Mouse (Mus musculus): ENCODE data around the gene Ptprn. TPM values are rescaled to one million over a fixed set of nuclear protein-coding genes. Genes with fewer than 3 reads are reported as not detected.

The Ptprn gene
- total and polyA plus RNA-seq, 2 experiments from 2014 or later: 0.04 to 0.16 TPM

GRCm38 (mm10) chr1:75216797-75217585 is 47.3 kb downstream of the Ptprn start:
- DNase-seq (ENCODE audit: low spot score) (no peak), ATAC-seq (ENCODE audit: insufficient read depth, low read depth) (no peak)
- Histone ChIP-seq H3K4me3 (ENCODE audit: low read depth, low read length) (peak overlapping the region; percentile 61; the same call in 1 of the 2 replicates), H3K9ac (replicated peaks; ENCODE audit: low read depth, low read length) (no peak overlapping the region), H3K4me1 (ENCODE audit: control insufficient read depth, insufficient read depth) (peaks cover 21% of the 10 kb centered on the region), H3K27ac (ENCODE audit: low read depth) (peak overlapping the region; percentile 70), H3K36me3 (replicated peaks; ENCODE audit: control insufficient read depth, insufficient read depth, low read length) (peaks cover 45% of the 10 kb centered on the region), H3K27me3 (ENCODE audit: control insufficient read depth, insufficient read depth, low read length) (peaks cover 18% of the 10 kb centered on the region; the same call in 1 of the 2 replicates), H3K9me3 (replicated peaks; ENCODE audit: control insufficient read depth, low read length) (no peaks in the 10 kb centered on the region), H3K4me2 (ENCODE audit: low read depth, low read length) (peak overlapping the region; percentile 87)
- 62% methylated on average over 13 of the region's 13 CpGs for WGBS
- TF ChIP-seq EP300 (IDR thresholded peaks at IDR 0.05; ENCODE audit: low read depth): no peak
- no peak for TF ChIP-seq CTCF (IDR thresholded peaks at IDR 0.05; ENCODE audit: low read depth)

DNA sequence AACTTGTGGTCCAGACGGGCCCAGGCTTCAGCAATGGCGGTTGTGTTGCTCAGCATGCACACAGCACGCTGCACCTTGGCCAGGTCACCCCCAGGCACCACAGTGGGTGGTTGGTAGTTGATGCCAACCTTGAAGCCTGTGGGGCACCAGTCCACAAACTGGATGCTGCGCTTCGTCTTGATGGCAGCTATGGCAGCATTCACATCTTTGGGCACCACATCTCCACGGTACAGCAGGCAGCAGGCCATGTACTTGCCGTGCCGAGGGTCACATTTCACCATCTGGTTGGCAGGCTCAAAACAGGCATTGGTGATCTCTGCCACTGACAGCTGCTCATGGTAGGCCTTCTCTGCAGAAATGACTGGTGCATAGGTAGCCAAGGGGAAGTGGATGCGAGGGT is 48.5 kb downstream of the Ptprn start:
- Histone ChIP-seq H3K4me3 (ENCODE audit: low read depth, low read length) (no peak overlapping the region), H3K27ac (ENCODE audit: low read depth) (no peak overlapping the region), H3K36me3 (replicated peaks; ENCODE audit: control insufficient read depth, insufficient read depth, low read length) (peaks cover 45% of the 10 kb centered on the region), H3K4me1 (ENCODE audit: control insufficient read depth, insufficient read depth) (peaks cover 29% of the 10 kb centered on the region), H3K4me2 (ENCODE audit: low read depth, low read length) (no peak overlapping the region), H3K27me3 (ENCODE audit: control insufficient read depth, insufficient read depth, low read length) (peaks cover 15% of the 10 kb centered on the region; the same call in 1 of the 2 replicates), H3K9me3 (replicated peaks; ENCODE audit: control insufficient read depth, low read length) (no peaks in the 10 kb centered on the region), H3K9ac (replicated peaks; ENCODE audit: low read depth, low read length) (no peak overlapping the region)
- WGBS: 90% methylated on average over 9 of the region's 9 CpGs
- TF ChIP-seq EP300 (IDR thresholded peaks at IDR 0.05; ENCODE audit: low read depth): no peak
- ATAC-seq (ENCODE audit: insufficient read depth, low read depth) (no peak), DNase-seq (ENCODE audit: low spot score) (no peak)

DNA sequence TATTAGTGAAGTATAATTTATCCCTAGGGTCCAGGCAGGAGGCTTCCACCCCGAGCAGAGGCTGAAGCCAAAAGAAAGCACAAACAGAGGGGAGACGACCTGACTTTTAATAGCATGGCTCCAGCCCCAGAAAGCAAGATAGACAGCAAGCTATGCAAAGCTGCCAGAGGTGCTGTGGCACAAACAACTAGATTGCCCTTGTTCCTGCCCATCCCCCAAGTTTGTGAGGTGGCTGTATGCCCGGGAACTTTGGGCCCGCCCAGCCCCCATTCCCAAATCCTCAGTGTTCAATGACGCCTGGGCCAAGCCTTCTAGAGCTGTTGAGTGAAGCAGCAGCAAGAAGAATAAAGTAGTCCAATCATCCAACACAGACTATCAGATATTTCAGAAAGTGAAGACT is 49.4 kb downstream of the Ptprn start:
- no peak for ATAC-seq (ENCODE audit: insufficient read depth, low read depth)
- H3K9me3 ChIP-seq (replicated peaks; ENCODE audit: control insufficient read depth, low read length): no peaks in the 10 kb centered on the region
- H3K36me3 ChIP-seq (replicated peaks; ENCODE audit: control insufficient read depth, insufficient read depth, low read length): peaks cover 45% of the 10 kb centered on the region
- no peak overlapping the region for H3K4me2 ChIP-seq (ENCODE audit: low read depth, low read length)
- peak overlapping the region; percentile 86 for H3K27ac ChIP-seq (ENCODE audit: low read depth)
- no peak overlapping the region for H3K9ac ChIP-seq (replicated peaks; ENCODE audit: low read depth, low read length)
- H3K4me1 ChIP-seq (ENCODE audit: control insufficient read depth, insufficient read depth): peaks cover 35% of the 10 kb centered on the region
- H3K4me3 ChIP-seq (ENCODE audit: low read depth, low read length): no peak overlapping the region
- H3K27me3 ChIP-seq (ENCODE audit: control insufficient read depth, insufficient read depth, low read length): peaks cover 6% of the 10 kb centered on the region; the same call in 1 of the 2 replicates
- DNase-seq (ENCODE audit: low spot score): no peak
- WGBS: 54% methylated on average over 5 of the region's 5 CpGs
- TF ChIP-seq EP300 (IDR thresholded peaks at IDR 0.05; ENCODE audit: low read depth): 0 out of 2 replicates have a peak, but pooled peaks have one; percentile 42
- TF ChIP-seq CTCF (IDR thresholded peaks at IDR 0.05; ENCODE audit: low read depth): no peak

GRCm38 (mm10) chr1:75214442-75214841 is 49.9 kb downstream of the Ptprn start:
- no peak for TF ChIP-seq CTCF (IDR thresholded peaks at IDR 0.05; ENCODE audit: low read depth)
- Histone ChIP-seq H3K36me3 (replicated peaks; ENCODE audit: control insufficient read depth, insufficient read depth, low read length) (peaks cover 45% of the 10 kb centered on the region), H3K9me3 (replicated peaks; ENCODE audit: control insufficient read depth, low read length) (no peaks in the 10 kb centered on the region), H3K27me3 (ENCODE audit: control insufficient read depth, insufficient read depth, low read length) (peaks cover 2% of the 10 kb centered on the region; the same call in 1 of the 2 replicates), H3K4me2 (ENCODE audit: low read depth, low read length) (no peak overlapping the region), H3K27ac (ENCODE audit: low read depth) (peak overlapping the region; percentile 86), H3K9ac (replicated peaks; ENCODE audit: low read depth, low read length) (no peak overlapping the region), H3K4me3 (ENCODE audit: low read depth, low read length) (no peak overlapping the region), H3K4me1 (ENCODE audit: control insufficient read depth, insufficient read depth) (peaks cover 35% of the 10 kb centered on the region)
- 53% methylated on average over 2 of the region's 2 CpGs for WGBS
- no peak for DNase-seq (ENCODE audit: low spot score)
- ATAC-seq (ENCODE audit: insufficient read depth, low read depth): no peak

GRCm38 (mm10) chr1:75213096-75213495 is 51.2 kb downstream of the Ptprn start:
- Histone ChIP-seq H3K27ac (ENCODE audit: low read depth) (no peak overlapping the region), H3K4me3 (ENCODE audit: low read depth, low read length) (no peak overlapping the region), H3K27me3 (ENCODE audit: control insufficient read depth, insufficient read depth, low read length) (no peaks in the 10 kb centered on the region), H3K4me1 (ENCODE audit: control insufficient read depth, insufficient read depth) (peaks cover 39% of the 10 kb centered on the region), H3K9me3 (replicated peaks; ENCODE audit: control insufficient read depth, low read length) (no peaks in the 10 kb centered on the region), H3K36me3 (replicated peaks; ENCODE audit: control insufficient read depth, insufficient read depth, low read length) (peaks cover 45% of the 10 kb centered on the region), H3K9ac (replicated peaks; ENCODE audit: low read depth, low read length) (no peak overlapping the region), H3K4me2 (ENCODE audit: low read depth, low read length) (no peak overlapping the region)
- no peak for ATAC-seq (ENCODE audit: insufficient read depth, low read depth)
- DNase-seq (ENCODE audit: low spot score): no peak
- TF ChIP-seq EP300 (IDR thresholded peaks at IDR 0.05; ENCODE audit: low read depth) (no peak), CTCF (IDR thresholded peaks at IDR 0.05; ENCODE audit: low read depth) (no peak)
- WGBS: 77% methylated on average over 7 of the region's 7 CpGs

Measured in heart, postnatal 0 days (tissue).